Mouse (Mus musculus) stomach, postnatal 0 days (tissue): ENCODE measurements around the gene Ipo4.

ENCODE experiments used
- CTCF ChIP-seq: IDR thresholded peaks from 2 replicates; pipeline ENCODE4 v1.5.1; 2016; ENCODE audit warnings: antibody characterized with exemption, low read depth, mild to moderate bottlenecking, moderate library complexity
- EP300 ChIP-seq: optimal IDR thresholded peaks from 2 replicates; pipeline ENCODE3; 2016; ENCODE audit warnings: antibody characterized with exemption

- TF ChIP-seq CTCF = no peak
- no peak for TF ChIP-seq EP300
Measured at GRCm38 (mm10) chr14:55677615-55678014, 41.9 kb upstream of the Ipo4 start.
